Mouse (Mus musculus): ENCODE data around the gene Slc25a39.
A peak's percentile ranks its signal among the peaks of the same experiment; 100 is the strongest.
"Not testable (repeated sequence)": the region's sequence is repeated elsewhere in the genome, so short reads cannot be mapped to it uniquely, and the experiment has no call there.

Slc25a39 gene

GRCm38 (mm10) chr11:102393719-102394420, 13.9 kb downstream of the Slc25a39 start:
- peak; percentile 13 to 22 for DNase-seq

GRCm38 (mm10) chr11:102393238-102393634, 14.5 kb downstream of the Slc25a39 start, which contains the start of gene Rundc3a:
TSS of gene Rundc3a (plus strand) at chr11:102393403.
- peak; percentile 85 to 87 for DNase-seq

- DNase-seq: no peak
Measured at GRCm38 (mm10) chr11:102392441-102393237, 15.1 kb downstream of the Slc25a39 start.

GRCm38 (mm10) chr11:102389436-102389835, 18.3 kb downstream of the Slc25a39 start:
- not testable (repeated sequence) for DNase-seq

- no peak for DNase-seq
Measured at GRCm38 (mm10) chr11:102386121-102386520, 21.6 kb downstream of the Slc25a39 start.

- DNase-seq: no peak
Measured at GRCm38 (mm10) chr11:102385075-102385474, 22.7 kb downstream of the Slc25a39 start.

GRCm38 (mm10) chr11:102384418-102384817, 23.3 kb downstream of the Slc25a39 start:
- no peak for DNase-seq

- DNase-seq: no peak
Measured at GRCm38 (mm10) chr11:102383365-102384136, 24.2 kb downstream of the Slc25a39 start.

- no peak for DNase-seq
Measured at GRCm38 (mm10) chr11:102382794-102383193, 25.0 kb downstream of the Slc25a39 start.

GRCm38 (mm10) chr11:102381341-102382100, 26.2 kb downstream of the Slc25a39 start:
- no peak for DNase-seq

GRCm38 (mm10) chr11:102380091-102380490, 27.7 kb downstream of the Slc25a39 start:
- DNase-seq: no peak

- peak; percentile 38 to 49 for DNase-seq
Measured at GRCm38 (mm10) chr11:102377186-102377585, 30.6 kb downstream of the Slc25a39 start.

- no peak for DNase-seq
Measured at GRCm38 (mm10) chr11:102376196-102376835, 31.4 kb downstream of the Slc25a39 start.

- no peak for DNase-seq
Measured at GRCm38 (mm10) chr11:102375196-102376173, 32.3 kb downstream of the Slc25a39 start.

- DNase-seq: no peak
Measured at GRCm38 (mm10) chr11:102374108-102374725, 33.5 kb downstream of the Slc25a39 start.

GRCm38 (mm10) chr11:102373646-102374045, 34.1 kb downstream of the Slc25a39 start:
- DNase-seq: no peak

GRCm38 (mm10) chr11:102372936-102373335, 34.8 kb downstream of the Slc25a39 start:
- no peak for DNase-seq

- no peak for DNase-seq
Measured at GRCm38 (mm10) chr11:102371926-102372685, 35.6 kb downstream of the Slc25a39 start.

GRCm38 (mm10) chr11:102370285-102370684, 37.5 kb downstream of the Slc25a39 start:
- DNase-seq: no peak

All from B cell, adult 2 months (primary cell).